Mouse (Mus musculus): Measurements from ENCODE around the gene Ttc34. TPM values are rescaled to one million over a fixed set of nuclear protein-coding genes. Genes with fewer than 3 reads are reported as not detected.

Gene Ttc34
- polyA plus RNA-seq (2016; fragmentation: Nextera tagmentation; extraction: Ambion mirVana), result 0.28 and 0.38 TPM in 2 replicates

GRCm38 (mm10) chr4:154837170-154837569, at the start of gene Ttc34:
Ttc34 (plus strand) TSS chr4:154837459.
- Histone ChIP-seq H3K9me3 (no peaks in the 10 kb centered on the region), H3K9ac (no peak within 1 kb of the TSS), H3K4me2 (replicated peaks) (no peak within 1 kb of the TSS), H3K4me1 (peaks cover 8% of the 10 kb centered on the region; the same call in 1 of the 2 replicates), H3K4me3 (no peak within 1 kb of the TSS), H3K27me3 (replicated peaks) (no peaks in the 10 kb centered on the region; the same call in 1 of the 2 replicates), H3K27ac (no peak within 1 kb of the TSS), H3K36me3 (no peaks in the 10 kb centered on the region)
- no peak for ATAC-seq (ENCODE audit: low FRiP score, low read depth)
- 58% methylated on average over 2 of the region's 2 CpGs for WGBS

GRCm38 (mm10) chr4:154787960-154788702, 49.1 kb upstream of the Ttc34 start:
- Histone ChIP-seq H3K9ac (no peak overlapping the region), H3K4me3 (no peak overlapping the region), H3K4me1 (peaks cover 13% of the 10 kb centered on the region; the same call in 1 of the 2 replicates), H3K9me3 (no peaks in the 10 kb centered on the region), H3K36me3 (no peaks in the 10 kb centered on the region), H3K27me3 (replicated peaks) (peaks cover 8% of the 10 kb centered on the region; the same call in 1 of the 2 replicates), H3K27ac (no peak overlapping the region), H3K4me2 (replicated peaks) (no peak overlapping the region)
- no peak for ATAC-seq (ENCODE audit: low FRiP score, low read depth)
- WGBS, result 76% methylated on average over 13 of the region's 13 CpGs

GRCm38 (mm10) chr4:154791894-154792293, 45.4 kb upstream of the Ttc34 start:
- Histone ChIP-seq H3K4me3 (no peak overlapping the region), H3K27me3 (replicated peaks) (peaks cover 14% of the 10 kb centered on the region), H3K9ac (no peak overlapping the region), H3K4me1 (0 out of 2 replicates have a peak, but pooled peaks cover 6% of the 10 kb centered on the region), H3K4me2 (replicated peaks) (no peak overlapping the region), H3K36me3 (no peaks in the 10 kb centered on the region), H3K27ac (no peak overlapping the region), H3K9me3 (no peaks in the 10 kb centered on the region)
- ATAC-seq (ENCODE audit: low FRiP score, low read depth), result no peak
- 67% methylated on average over 7 of the region's 7 CpGs for WGBS

- ATAC-seq (ENCODE audit: low FRiP score, low read depth), result no peak
- H3K36me3 ChIP-seq, result no peaks in the 10 kb centered on the region
- no peak overlapping the region for H3K4me2 ChIP-seq (replicated peaks)
- H3K27me3 ChIP-seq (replicated peaks), result peaks cover 14% of the 10 kb centered on the region
- H3K4me1 ChIP-seq, result 0 out of 2 replicates have a peak, but pooled peaks cover 6% of the 10 kb centered on the region
- H3K4me3 ChIP-seq, result no peak overlapping the region
- H3K27ac ChIP-seq, result no peak overlapping the region
- no peaks in the 10 kb centered on the region for H3K9me3 ChIP-seq
- no peak overlapping the region for H3K9ac ChIP-seq
- WGBS, result 88% methylated on average over 7 of the region's 7 CpGs
Measured at GRCm38 (mm10) chr4:154793499-154793898, 43.8 kb upstream of the Ttc34 start.

GRCm38 (mm10) chr4:154797834-154798233, 39.4 kb upstream of the Ttc34 start:
- Histone ChIP-seq H3K4me3 (no peak overlapping the region), H3K9ac (no peak overlapping the region), H3K4me1 (peaks cover 21% of the 10 kb centered on the region), H3K36me3 (no peaks in the 10 kb centered on the region), H3K27ac (no peak overlapping the region), H3K9me3 (no peaks in the 10 kb centered on the region), H3K27me3 (replicated peaks) (peaks cover 42% of the 10 kb centered on the region), H3K4me2 (replicated peaks) (no peak overlapping the region)
- no peak for ATAC-seq (ENCODE audit: low FRiP score, low read depth)
- 7% methylated on average over 4 of the region's 4 CpGs for WGBS

- WGBS, result 31% methylated on average over 5 of the region's 5 CpGs
- H3K4me1 ChIP-seq, result peaks cover 21% of the 10 kb centered on the region
- no peak for ATAC-seq (ENCODE audit: low FRiP score, low read depth)
- no peaks in the 10 kb centered on the region for H3K36me3 ChIP-seq
- peaks cover 44% of the 10 kb centered on the region for H3K27me3 ChIP-seq (replicated peaks)
- H3K27ac ChIP-seq, result no peak overlapping the region
- H3K9me3 ChIP-seq, result no peaks in the 10 kb centered on the region
- H3K4me2 ChIP-seq (replicated peaks), result no peak overlapping the region
- H3K4me3 ChIP-seq, result no peak overlapping the region
- H3K9ac ChIP-seq, result no peak overlapping the region; the same call in 1 of the 2 replicates
Measured at GRCm38 (mm10) chr4:154800543-154800942, 36.7 kb upstream of the Ttc34 start.

GRCm38 (mm10) chr4:154802210-154802609, 35.0 kb upstream of the Ttc34 start:
- WGBS, result 6% methylated on average over 26 of the region's 26 CpGs
- Histone ChIP-seq H3K9ac (0 out of 2 replicates have a peak overlapping the region, but pooled peaks have one; percentile 3), H3K4me3 (no peak overlapping the region), H3K4me2 (replicated peaks) (peak overlapping the region; percentile 30), H3K27me3 (replicated peaks) (peaks cover 37% of the 10 kb centered on the region), H3K4me1 (peaks cover 21% of the 10 kb centered on the region), H3K9me3 (no peaks in the 10 kb centered on the region), H3K36me3 (no peaks in the 10 kb centered on the region), H3K27ac (no peak overlapping the region)
- ATAC-seq (ENCODE audit: low FRiP score, low read depth), result no peak

GRCm38 (mm10) chr4:154825662-154826061, 11.6 kb upstream of the Ttc34 start:
- Histone ChIP-seq H3K4me3 (no peak overlapping the region), H3K9ac (no peak overlapping the region), H3K9me3 (no peaks in the 10 kb centered on the region), H3K4me2 (replicated peaks) (no peak overlapping the region), H3K36me3 (no peaks in the 10 kb centered on the region), H3K27me3 (replicated peaks) (peaks cover 7% of the 10 kb centered on the region; the same call in 1 of the 2 replicates), H3K27ac (no peak overlapping the region), H3K4me1 (peaks cover 4% of the 10 kb centered on the region)
- WGBS, result 33% methylated on average over 6 of the region's 6 CpGs
- peak; percentile 42 for ATAC-seq (ENCODE audit: low FRiP score, low read depth)

GRCm38 (mm10) chr4:154826224-154826623, 11.0 kb upstream of the Ttc34 start:
- H3K4me2 ChIP-seq (replicated peaks), result no peak overlapping the region
- WGBS, result 64% methylated on average over 7 of the region's 7 CpGs
- H3K4me1 ChIP-seq, result peaks cover 4% of the 10 kb centered on the region
- ATAC-seq (ENCODE audit: low FRiP score, low read depth), result no peak
- no peaks in the 10 kb centered on the region for H3K9me3 ChIP-seq
- no peak overlapping the region for H3K9ac ChIP-seq
- peaks cover 7% of the 10 kb centered on the region; the same call in 1 of the 2 replicates for H3K27me3 ChIP-seq (replicated peaks)
- no peak overlapping the region for H3K4me3 ChIP-seq
- no peaks in the 10 kb centered on the region for H3K36me3 ChIP-seq
- H3K27ac ChIP-seq, result no peak overlapping the region

GRCm38 (mm10) chr4:154827181-154827580, 10.1 kb upstream of the Ttc34 start:
- WGBS, result 84% methylated on average over 7 of the region's 7 CpGs
- Histone ChIP-seq H3K27ac (no peak overlapping the region), H3K9ac (no peak overlapping the region), H3K4me1 (peaks cover 4% of the 10 kb centered on the region), H3K36me3 (no peaks in the 10 kb centered on the region), H3K27me3 (replicated peaks) (peaks cover 3% of the 10 kb centered on the region; the same call in 1 of the 2 replicates), H3K4me3 (no peak overlapping the region), H3K4me2 (replicated peaks) (no peak overlapping the region), H3K9me3 (no peaks in the 10 kb centered on the region)
- no peak for ATAC-seq (ENCODE audit: low FRiP score, low read depth)

GRCm38 (mm10) chr4:154827861-154828610, 9.2 kb upstream of the Ttc34 start:
- Histone ChIP-seq H3K27me3 (replicated peaks) (no peaks in the 10 kb centered on the region; the same call in 1 of the 2 replicates), H3K27ac (no peak overlapping the region), H3K9ac (no peak overlapping the region), H3K4me2 (replicated peaks) (no peak overlapping the region), H3K4me3 (no peak overlapping the region), H3K9me3 (no peaks in the 10 kb centered on the region), H3K36me3 (no peaks in the 10 kb centered on the region), H3K4me1 (peaks cover 4% of the 10 kb centered on the region)
- 39% methylated on average over 10 of the region's 10 CpGs for WGBS
- ATAC-seq (ENCODE audit: low FRiP score, low read depth), result no peak

GRCm38 (mm10) chr4:154831915-154832573, 5.2 kb upstream of the Ttc34 start:
- Histone ChIP-seq H3K4me3 (no peak overlapping the region), H3K9me3 (no peaks in the 10 kb centered on the region), H3K27ac (no peak overlapping the region), H3K27me3 (replicated peaks) (no peaks in the 10 kb centered on the region; the same call in 1 of the 2 replicates), H3K4me2 (replicated peaks) (no peak overlapping the region), H3K4me1 (peaks cover 12% of the 10 kb centered on the region), H3K9ac (no peak overlapping the region), H3K36me3 (no peaks in the 10 kb centered on the region)
- no peak for ATAC-seq (ENCODE audit: low FRiP score, low read depth)
- WGBS, result 48% methylated on average over 9 of the region's 9 CpGs

Data from neural tube, embryonic 12.5 days (tissue).